Mouse (Mus musculus): ENCODE data around the gene Kat8.
"Not testable (repeated sequence)": the region's sequence is repeated elsewhere in the genome, so short reads cannot be mapped to it uniquely, and the experiment has no call there.

Kat8 gene

DNA sequence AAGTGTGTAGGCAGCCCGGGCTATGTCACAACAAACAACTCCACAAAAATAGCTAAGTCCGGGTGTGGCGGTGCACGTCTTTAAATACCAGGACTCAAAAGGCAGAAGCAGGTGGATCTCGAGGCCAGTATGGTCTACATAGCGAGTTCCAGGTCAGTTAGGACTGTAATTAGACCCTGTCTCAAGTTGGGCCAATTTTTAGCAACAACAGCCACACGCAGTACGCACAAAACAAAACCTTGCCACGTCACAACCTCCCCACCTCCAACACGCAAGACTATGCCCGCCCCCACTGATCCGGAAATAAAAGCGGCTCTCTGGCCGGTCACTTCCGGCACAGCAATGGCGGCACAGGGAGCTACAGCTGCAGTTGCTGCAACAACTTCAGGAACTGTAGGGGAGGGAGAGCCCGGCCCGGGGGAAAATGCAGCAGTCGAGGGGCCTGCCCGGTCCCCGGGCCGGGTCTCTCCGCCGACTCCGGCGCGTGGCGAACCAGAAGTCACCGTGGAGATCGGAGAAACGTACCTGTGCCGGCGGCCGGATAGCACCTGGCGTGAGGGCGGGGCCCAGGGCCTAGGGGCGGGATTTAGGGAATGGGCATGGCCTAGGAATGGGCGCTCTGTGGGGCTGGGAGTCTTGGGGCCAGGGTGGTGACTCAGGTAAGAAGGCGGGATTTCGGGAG lies at the start of gene Kat8:
Gene Kat8, plus strand, starts transcription at position 327 of the 682 bp plus-strand sequence.
- DNase-seq (ENCODE audit: low read depth, low spot score) = peak; percentile 88

- no peak for DNase-seq (ENCODE audit: low read depth, low spot score)
These were observed 45.9 kb upstream of the Kat8 start for GRCm38 (mm10) chr7:127866434-127866833.

- no peak for DNase-seq (ENCODE audit: low read depth, low spot score)
These were observed 44.7 kb upstream of the Kat8 start for GRCm38 (mm10) chr7:127867641-127868040.

DNA sequence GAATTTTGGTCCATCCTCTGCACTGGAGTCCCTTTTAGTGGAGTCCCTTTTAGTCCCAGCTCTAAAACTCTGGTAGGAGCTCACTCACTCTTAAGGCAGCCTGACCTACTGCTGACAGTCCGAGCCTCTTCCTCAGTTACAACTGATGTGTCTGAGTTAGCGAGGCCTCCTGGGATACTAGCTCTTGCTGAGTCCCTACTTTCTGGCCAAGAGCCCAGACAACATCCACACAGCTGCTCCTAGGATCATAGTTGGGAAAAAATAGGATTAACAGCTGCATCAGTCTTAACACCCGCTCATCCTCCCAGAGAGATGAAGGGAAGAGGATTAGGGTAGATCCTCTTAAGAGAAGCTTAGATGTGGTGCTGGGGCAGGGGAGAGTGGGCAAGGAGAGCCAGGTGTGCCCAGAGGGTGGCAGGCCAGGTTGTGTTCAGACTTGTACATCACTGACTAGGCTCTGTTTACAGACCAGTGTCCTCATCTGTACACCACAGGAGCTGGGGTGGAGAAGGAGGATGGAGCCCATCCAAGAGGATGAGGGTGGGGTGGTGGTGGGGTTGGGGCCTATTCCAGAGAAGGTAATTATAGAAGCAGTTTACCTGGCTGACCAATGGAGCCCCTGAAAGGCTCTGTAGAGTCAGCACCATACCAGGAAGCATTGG lies 43.0 kb upstream of the Kat8 start:
- peak; percentile 77 for DNase-seq (ENCODE audit: low read depth, low spot score)

GRCm38 (mm10) chr7:127870136-127870821 lies 42.0 kb upstream of the Kat8 start:
- no peak for DNase-seq (ENCODE audit: low read depth, low spot score)

DNA sequence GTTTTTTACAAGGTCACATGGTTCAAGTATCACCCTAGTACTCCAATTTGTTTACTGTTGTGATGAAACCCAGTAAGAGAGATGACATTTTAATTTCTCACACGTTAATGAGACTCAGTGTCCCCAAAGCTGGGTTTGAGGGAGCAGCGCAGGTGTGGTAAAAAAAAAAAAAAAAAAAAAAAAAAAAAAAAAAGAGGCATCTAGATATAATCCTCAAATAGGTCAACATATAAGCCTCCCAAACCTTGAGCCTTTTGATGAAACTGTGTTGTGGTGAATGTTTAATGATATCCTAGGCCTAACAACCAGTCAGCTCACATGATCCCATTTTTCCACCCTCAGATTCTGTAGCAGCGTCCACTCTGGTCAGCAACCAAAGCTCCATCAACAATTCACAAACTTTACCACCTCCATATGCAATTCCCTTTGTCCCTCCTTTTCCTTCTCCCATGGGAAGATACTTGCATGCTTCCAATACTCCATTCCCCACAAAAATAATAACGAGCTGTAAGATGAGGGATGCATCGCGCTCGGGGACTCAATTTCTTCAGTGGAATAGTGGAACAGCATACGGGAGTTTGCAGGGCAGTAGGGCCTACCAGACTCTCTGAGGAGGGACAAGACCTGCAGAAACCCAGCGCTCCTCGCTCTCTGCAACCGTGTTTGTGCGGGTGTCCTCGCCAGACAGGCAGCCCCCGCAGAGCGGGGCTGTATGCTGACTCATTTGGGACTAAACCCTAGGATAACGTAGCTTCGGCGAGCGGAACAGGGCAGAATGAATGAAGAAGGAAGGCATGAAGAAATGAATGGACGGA lies 37.3 kb upstream of the Kat8 start:
- DNase-seq (ENCODE audit: low read depth, low spot score) = no peak

- peak; percentile 64 for DNase-seq (ENCODE audit: low read depth, low spot score)
These were observed 36.7 kb upstream of the Kat8 start for GRCm38 (mm10) chr7:127875627-127876001.

DNA sequence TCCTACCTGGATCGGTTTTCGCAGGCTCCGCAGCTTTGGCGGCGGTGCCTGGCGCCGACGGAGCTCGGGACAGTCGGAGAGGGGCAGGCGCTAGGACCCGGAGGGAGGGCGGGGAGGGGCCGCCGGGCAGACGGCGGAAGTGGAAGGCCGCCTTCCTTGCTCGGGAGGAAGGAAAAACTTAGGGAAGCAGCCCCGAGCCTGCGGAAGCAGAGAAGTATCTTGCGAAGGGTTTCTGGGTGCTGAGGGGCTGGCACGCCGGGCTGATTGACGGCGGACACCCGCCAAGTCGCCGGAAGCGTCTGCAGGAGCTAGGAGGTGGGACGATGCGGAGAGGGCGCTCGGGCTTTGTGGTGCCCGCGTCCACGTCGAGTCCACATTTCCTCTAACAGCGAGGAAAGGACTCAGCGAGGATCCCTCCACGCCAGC lies 36.3 kb upstream of the Kat8 start, which contains the start of gene Zfp646:
Gene Zfp646, plus strand, starts transcription at position 181 of the 426 bp plus-strand sequence.
- DNase-seq (ENCODE audit: low read depth, low spot score) = peak; percentile 69

DNA sequence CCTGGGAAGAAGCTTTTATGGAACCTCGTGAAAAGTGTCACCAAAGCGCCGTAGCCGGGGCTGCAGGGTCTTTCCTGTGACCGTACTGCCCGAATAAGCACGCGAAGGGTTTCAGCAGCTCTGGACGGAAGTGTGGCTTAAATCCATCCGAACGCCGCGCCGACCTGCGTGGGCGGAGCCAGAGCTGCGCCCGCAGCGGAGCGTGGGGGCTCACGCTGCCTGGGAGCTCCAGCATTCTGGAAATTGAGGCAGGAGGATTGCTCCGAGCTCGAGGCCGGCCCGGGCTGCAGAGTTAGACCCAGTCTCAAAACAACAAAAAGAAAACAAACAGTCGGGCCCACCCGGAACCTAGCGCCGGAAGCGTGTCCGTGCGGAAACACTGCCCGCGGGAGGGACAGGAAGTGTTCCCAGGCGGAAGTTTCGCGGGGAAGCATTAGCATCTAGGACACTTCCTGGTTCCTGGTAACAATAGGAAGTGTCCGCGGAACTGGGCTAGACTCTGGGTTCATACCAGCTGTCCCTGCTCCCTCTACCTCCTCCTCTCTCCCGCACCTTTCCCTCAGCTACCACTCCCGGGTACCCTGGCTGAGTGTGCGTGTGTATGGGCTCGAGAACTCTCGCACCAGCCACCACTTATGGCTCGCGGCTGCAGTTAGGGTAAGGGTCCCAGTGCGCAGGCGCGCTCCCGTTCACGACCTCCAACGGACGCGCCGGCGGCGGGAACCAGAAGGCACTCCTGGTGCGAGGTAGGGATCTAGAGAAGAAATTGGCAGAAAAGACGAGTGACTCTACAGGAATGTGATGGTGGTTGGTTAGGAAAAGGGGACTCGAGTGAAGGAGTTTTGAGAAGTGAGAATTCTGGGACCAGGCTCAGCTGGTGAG lies 35.6 kb upstream of the Kat8 start, which contains the start of gene Zfp668:
Gene Zfp668, minus strand, starts transcription at position 362 of the 882 bp plus-strand sequence.
- DNase-seq (ENCODE audit: low read depth, low spot score) = peak; percentile 92

DNA sequence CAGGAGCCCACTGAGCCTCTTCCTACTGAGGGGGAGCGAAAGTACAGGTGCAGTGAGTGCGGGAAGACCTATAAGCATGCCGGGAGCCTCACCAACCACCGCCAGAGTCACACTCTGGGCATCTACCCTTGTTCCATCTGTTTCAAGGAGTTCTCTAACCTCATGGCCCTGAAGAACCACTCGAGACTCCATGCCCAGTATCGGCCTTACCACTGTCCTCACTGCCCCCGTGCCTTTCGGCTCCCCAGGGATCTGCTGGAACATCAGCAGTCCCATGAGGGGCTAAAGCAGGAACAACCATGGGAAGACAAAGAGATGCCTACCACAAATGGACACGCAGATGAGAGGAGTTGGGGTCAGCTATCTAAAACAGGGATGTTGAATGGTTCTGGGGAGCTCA lies 33.0 kb upstream of the Kat8 start:
- DNase-seq (ENCODE audit: low read depth, low spot score) = no peak

GRCm38 (mm10) chr7:127880431-127880830 lies 31.9 kb upstream of the Kat8 start:
- no peak for DNase-seq (ENCODE audit: low read depth, low spot score)

DNA sequence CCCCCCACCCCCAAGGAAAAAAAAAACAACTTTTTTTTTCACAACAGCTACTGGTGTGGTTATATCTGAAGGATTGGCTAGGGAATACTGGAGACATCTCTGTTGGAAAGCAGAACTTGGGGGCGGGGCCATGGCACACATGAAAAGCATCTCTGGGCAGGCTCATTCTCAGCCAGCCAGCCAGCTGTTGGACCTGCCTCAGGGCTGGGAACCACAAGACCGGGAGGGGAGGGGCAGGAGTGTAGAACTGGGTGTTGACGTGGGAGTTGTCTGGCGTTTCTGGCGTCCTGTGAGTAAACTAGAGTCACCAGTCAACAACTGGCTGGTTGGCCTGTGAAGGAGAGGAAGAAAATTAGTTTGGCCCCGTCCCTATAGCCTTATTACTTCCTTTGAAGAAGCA lies 26.4 kb upstream of the Kat8 start:
- DNase-seq (ENCODE audit: low read depth, low spot score) = no peak

DNA sequence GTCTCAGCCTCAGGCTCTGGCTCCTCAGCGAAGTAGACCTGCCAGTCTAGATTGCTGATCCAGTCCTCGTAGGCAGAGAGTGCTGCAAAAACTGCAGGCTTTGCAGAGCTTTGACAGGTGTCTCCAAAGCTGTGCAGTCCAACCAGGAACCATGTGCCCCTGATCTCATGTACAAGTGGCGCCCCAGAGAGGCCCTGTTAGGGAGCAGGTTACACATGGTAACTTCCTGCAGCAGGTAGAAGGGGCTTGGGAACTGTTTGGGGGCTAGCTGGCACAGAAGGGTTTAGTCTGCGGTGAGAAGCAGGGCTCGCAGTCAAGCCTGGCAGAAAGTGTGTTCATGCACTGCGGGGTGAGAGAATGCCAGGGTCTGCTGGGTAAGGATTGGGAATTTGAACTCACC lies 25.8 kb upstream of the Kat8 start:
- no peak for DNase-seq (ENCODE audit: low read depth, low spot score)

- no peak for DNase-seq (ENCODE audit: low read depth, low spot score)
These were observed 25.1 kb upstream of the Kat8 start for GRCm38 (mm10) chr7:127887191-127887590.

GRCm38 (mm10) chr7:127887781-127888180 lies 24.5 kb upstream of the Kat8 start:
- no peak for DNase-seq (ENCODE audit: low read depth, low spot score)

DNA sequence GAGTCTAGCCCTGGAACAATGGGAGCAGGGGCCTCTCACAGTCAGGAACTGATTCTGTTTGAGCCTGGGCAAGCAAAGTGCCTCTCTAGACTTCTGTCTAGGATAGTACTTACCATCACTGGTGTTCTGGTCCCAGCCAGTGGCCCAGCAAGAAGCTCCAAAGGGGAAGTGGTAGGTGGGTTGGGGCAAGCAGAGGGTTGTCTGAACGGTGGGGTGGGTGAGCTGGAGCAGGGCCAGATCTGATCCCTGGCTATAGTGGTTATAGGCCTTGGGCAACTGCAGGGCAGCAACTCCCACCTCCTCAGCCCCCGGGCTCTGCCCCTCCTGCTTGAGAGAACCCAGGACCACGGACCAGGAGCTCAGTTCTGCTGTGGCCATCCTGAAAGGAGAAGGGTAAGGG lies 23.5 kb upstream of the Kat8 start:
- DNase-seq (ENCODE audit: low read depth, low spot score) = no peak

DNA sequence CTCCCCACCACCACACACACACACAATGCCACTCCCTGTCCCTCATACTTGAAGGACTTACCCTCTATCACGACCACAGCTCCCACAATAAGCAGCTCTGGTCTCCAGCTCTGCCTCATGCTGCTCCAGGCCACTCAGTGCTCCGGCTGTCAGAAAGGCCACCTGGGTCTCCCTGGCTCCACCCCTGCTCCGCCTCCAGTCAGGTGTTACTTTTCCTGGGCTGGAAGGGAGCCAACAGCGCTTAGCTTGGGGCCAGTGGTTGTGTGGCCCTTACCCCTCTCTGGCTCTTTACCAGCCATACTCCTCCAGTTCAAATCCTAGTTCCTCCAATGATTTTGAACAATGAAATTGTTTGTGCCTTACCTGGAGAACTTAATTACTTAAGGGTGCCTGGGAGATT lies 21.5 kb upstream of the Kat8 start, which contains the start of gene Prss53:
Gene Prss53, minus strand, starts transcription at position 173 of the 400 bp plus-strand sequence.
- DNase-seq (ENCODE audit: low read depth, low spot score) = no peak

DNA sequence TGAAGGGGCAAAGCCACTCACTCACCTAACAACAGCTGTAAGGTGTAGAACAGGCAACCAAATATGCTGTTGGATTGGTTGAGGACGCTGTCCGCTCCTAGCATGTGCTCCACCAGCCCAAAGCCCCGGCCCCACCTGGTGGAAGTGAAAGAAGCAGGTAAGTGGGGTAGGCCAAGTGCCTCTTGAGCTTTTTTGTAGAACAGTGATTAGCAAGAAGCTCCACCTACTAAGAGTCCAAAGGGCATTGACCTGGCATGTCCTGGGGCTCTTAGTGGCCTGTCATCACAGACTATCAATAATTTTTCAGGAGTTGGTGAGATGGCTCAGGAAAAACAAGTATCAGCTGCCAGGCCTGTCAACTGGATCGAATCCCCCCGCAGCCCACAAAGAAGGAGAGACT lies 17.8 kb upstream of the Kat8 start:
- no peak for DNase-seq (ENCODE audit: low read depth, low spot score)

GRCm38 (mm10) chr7:127895442-127895841 lies 16.9 kb upstream of the Kat8 start, which contains the start of the genes Gm21974 and Vkorc1:
Gm21974 (minus strand) TSS chr7:127895454.
Vkorc1 (minus strand) TSS chr7:127895617.
- peak; percentile 88 for DNase-seq (ENCODE audit: low read depth, low spot score)

DNA sequence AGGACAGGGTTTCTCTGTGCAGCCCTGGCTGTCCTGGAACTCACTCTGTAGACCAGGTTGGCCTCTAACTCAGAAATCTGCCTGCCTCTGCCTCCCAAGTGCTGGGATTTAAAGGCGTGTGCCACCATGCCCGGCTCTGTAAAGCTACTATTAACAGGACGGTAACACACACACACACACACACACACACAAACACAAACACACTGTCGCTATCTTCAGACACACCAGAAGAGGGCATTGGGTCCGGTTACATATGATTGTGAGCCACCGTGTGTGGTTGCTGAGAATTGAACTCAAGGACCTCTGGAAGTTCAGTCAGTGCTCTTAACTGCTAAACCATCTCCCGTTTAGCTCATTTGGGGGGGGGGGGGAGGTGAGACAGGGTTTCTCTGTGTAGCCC lies 16.4 kb upstream of the Kat8 start:
- not testable (repeated sequence) for DNase-seq (ENCODE audit: low read depth, low spot score)

Measured in retina, adult 2 months (tissue).